Mouse (Mus musculus): Measurements from ENCODE around the gene Hist1h2af. TPM values are rescaled to one million over a fixed set of nuclear protein-coding genes. Genes with fewer than 3 reads are reported as not detected.
"Not testable (repeated sequence)": the region's sequence is repeated elsewhere in the genome, so short reads cannot be mapped to it uniquely, and the experiment has no call there.

Gene Hist1h2af
- total and polyA plus RNA-seq, 2 experiments from 2014 or later = 2.6 to 369 TPM

DNA sequence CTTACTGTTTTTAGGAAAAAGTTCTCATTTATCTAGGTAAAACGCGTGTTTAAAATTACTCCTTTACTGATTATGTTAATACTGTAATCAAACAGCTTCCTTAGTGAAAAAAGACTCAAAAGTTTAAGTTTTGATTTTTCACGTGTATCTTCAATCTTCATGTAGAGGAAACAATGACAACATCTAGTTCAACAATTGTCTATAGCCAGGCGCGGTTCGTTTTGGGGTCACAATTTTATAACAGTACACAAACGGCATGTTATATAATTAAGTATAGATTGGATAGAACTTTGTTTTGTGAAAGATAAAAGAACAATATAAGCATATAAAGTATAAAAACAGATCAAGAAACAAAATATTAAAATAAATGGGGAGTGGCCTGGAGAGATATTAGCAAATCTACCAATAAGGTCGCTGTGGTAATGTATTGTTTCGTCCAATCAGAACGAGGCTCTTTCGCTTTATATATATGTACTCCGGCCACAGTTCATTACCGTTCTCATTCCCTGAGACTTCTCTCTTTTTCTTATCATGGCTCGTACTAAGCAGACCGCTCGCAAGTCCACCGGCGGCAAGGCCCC, 41.7 kb downstream of the Hist1h2af start, which contains the start of gene Hist1h3d:
TSS of gene Hist1h3d (plus strand) at position 493 of the 581 bp plus-strand sequence.
- 2% methylated on average over 18 of the region's 18 CpGs for WGBS
- Histone ChIP-seq H3K27me3 (ENCODE audit: control insufficient read depth, insufficient read depth, low read length) (no peaks in the 10 kb centered on the region), H3K36me3 (replicated peaks; ENCODE audit: control insufficient read depth, insufficient read depth, low read length) (no peaks in the 10 kb centered on the region), H3K4me3 (ENCODE audit: low read depth, low read length) (peak within 1 kb of the TSS; percentile 37), H3K27ac (ENCODE audit: low read depth) (peak within 1 kb of the TSS; percentile 71), H3K4me2 (ENCODE audit: low read depth, low read length) (peak within 1 kb of the TSS; percentile 53), H3K9ac (replicated peaks; ENCODE audit: low read depth, low read length) (peak within 1 kb of the TSS; percentile 53), H3K4me1 (ENCODE audit: control insufficient read depth, insufficient read depth) (peaks cover 16% of the 10 kb centered on the region; the same call in 1 of the 2 replicates), H3K9me3 (replicated peaks; ENCODE audit: control insufficient read depth, low read length) (no peaks in the 10 kb centered on the region)
- TF ChIP-seq CTCF (IDR thresholded peaks at IDR 0.05; ENCODE audit: low read depth) (no peak), EP300 (IDR thresholded peaks at IDR 0.05; ENCODE audit: low read depth) (no peak)
- peak; percentile 45; the same call in 1 of the 2 replicates for ATAC-seq (ENCODE audit: insufficient read depth, low read depth)
- DNase-seq (ENCODE audit: low spot score) = peak; percentile 90

GRCm38 (mm10) chr13:23575864-23576313, 42.2 kb downstream of the Hist1h2af start:
- H3K4me3 ChIP-seq (ENCODE audit: low read depth, low read length) = peak overlapping the region; percentile 37
- H3K9me3 ChIP-seq (replicated peaks; ENCODE audit: control insufficient read depth, low read length); H3K27me3 ChIP-seq (ENCODE audit: control insufficient read depth, insufficient read depth, low read length); ATAC-seq (ENCODE audit: insufficient read depth, low read depth); DNase-seq (ENCODE audit: low spot score); H3K36me3 ChIP-seq (replicated peaks; ENCODE audit: control insufficient read depth, insufficient read depth, low read length): not testable (repeated sequence)
- H3K9ac ChIP-seq (replicated peaks; ENCODE audit: low read depth, low read length) = peak overlapping the region; percentile 53
- H3K4me1 ChIP-seq (ENCODE audit: control insufficient read depth, insufficient read depth) = peaks cover 16% of the 10 kb centered on the region; the same call in 1 of the 2 replicates
- 5% methylated on average over 10 of the region's 40 CpGs for WGBS
- peak overlapping the region; percentile 66 for H3K27ac ChIP-seq (ENCODE audit: low read depth)
- H3K4me2 ChIP-seq (ENCODE audit: low read depth, low read length) = peak overlapping the region; percentile 53

DNA sequence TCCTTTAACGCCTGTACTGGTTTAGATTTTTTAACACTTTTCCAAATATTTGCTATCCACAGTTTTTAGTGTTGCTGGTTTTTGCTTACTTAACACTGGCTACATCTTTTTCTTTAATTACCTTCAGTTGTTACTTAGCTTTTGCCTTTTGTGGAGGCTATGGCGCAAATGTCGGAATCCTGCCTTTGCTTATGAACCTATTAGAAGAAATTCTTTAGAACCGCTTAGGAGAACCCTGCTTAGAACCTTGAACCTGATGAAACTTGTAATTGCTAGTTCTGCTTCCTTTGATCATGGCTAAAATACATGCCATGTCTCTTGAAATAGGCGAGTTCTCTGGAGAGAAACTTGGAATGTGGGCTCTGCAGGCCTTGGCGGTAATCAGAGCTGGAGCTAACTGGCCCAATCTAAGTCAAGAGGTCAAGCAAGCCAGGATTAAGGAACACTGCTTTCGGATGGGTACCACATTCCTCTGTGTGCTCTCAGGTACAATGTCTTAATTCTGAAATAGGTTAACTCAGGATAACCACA, 42.7 kb downstream of the Hist1h2af start:
- Histone ChIP-seq H3K4me1 (ENCODE audit: control insufficient read depth, insufficient read depth) (peaks cover 16% of the 10 kb centered on the region; the same call in 1 of the 2 replicates), H3K27me3 (ENCODE audit: control insufficient read depth, insufficient read depth, low read length) (no peaks in the 10 kb centered on the region), H3K36me3 (replicated peaks; ENCODE audit: control insufficient read depth, insufficient read depth, low read length) (no peaks in the 10 kb centered on the region), H3K4me3 (ENCODE audit: low read depth, low read length) (peak overlapping the region; percentile 37), H3K27ac (ENCODE audit: low read depth) (peak overlapping the region; percentile 66), H3K4me2 (ENCODE audit: low read depth, low read length) (peak overlapping the region; percentile 53), H3K9me3 (replicated peaks; ENCODE audit: control insufficient read depth, low read length) (no peaks in the 10 kb centered on the region), H3K9ac (replicated peaks; ENCODE audit: low read depth, low read length) (peak overlapping the region; percentile 53)
- whole genome bisulfite sequencing = 46% methylated on average over 7 of the region's 7 CpGs
- no peak for TF ChIP-seq CTCF (IDR thresholded peaks at IDR 0.05; ENCODE audit: low read depth)
- TF ChIP-seq EP300 (IDR thresholded peaks at IDR 0.05; ENCODE audit: low read depth) = no peak
- no peak for ATAC-seq (ENCODE audit: insufficient read depth, low read depth)
- no peak for DNase-seq (ENCODE audit: low spot score)

- Histone ChIP-seq H3K36me3 (replicated peaks; ENCODE audit: control insufficient read depth, insufficient read depth, low read length) (no peaks in the 10 kb centered on the region), H3K9me3 (replicated peaks; ENCODE audit: control insufficient read depth, low read length) (no peaks in the 10 kb centered on the region), H3K4me3 (ENCODE audit: low read depth, low read length) (no peak overlapping the region), H3K4me2 (ENCODE audit: low read depth, low read length) (peak overlapping the region; percentile 53), H3K9ac (replicated peaks; ENCODE audit: low read depth, low read length) (peak overlapping the region; percentile 53; the same call in 1 of the 2 replicates), H3K27ac (ENCODE audit: low read depth) (peak overlapping the region; percentile 66; the same call in 1 of the 2 replicates), H3K27me3 (ENCODE audit: control insufficient read depth, insufficient read depth, low read length) (no peaks in the 10 kb centered on the region), H3K4me1 (ENCODE audit: control insufficient read depth, insufficient read depth) (0 out of 2 replicates have a peak, but pooled peaks cover 16% of the 10 kb centered on the region)
- ATAC-seq (ENCODE audit: insufficient read depth, low read depth) (no peak), DNase-seq (ENCODE audit: low spot score) (no peak)
- TF ChIP-seq EP300 (IDR thresholded peaks at IDR 0.05; ENCODE audit: low read depth) (no peak), CTCF (IDR thresholded peaks at IDR 0.05; ENCODE audit: low read depth) (no peak)
- WGBS = 59% methylated on average over 6 of the region's 6 CpGs
These were observed 43.4 kb downstream of the Hist1h2af start for GRCm38 (mm10) chr13:23576906-23577639.

GRCm38 (mm10) chr13:23577835-23578234, 44.1 kb downstream of the Hist1h2af start:
- DNase-seq (ENCODE audit: low spot score) (no peak), ATAC-seq (ENCODE audit: insufficient read depth, low read depth) (no peak)
- no peak overlapping the region for H3K9ac ChIP-seq (replicated peaks; ENCODE audit: low read depth, low read length)
- no peak overlapping the region for H3K4me2 ChIP-seq (ENCODE audit: low read depth, low read length)
- no peaks in the 10 kb centered on the region for H3K27me3 ChIP-seq (ENCODE audit: control insufficient read depth, insufficient read depth, low read length)
- 91% methylated on average over 1 of the region's 1 CpGs for WGBS
- H3K27ac ChIP-seq (ENCODE audit: low read depth) = no peak overlapping the region
- TF ChIP-seq EP300 (IDR thresholded peaks at IDR 0.05; ENCODE audit: low read depth) = no peak
- no peak for TF ChIP-seq CTCF (IDR thresholded peaks at IDR 0.05; ENCODE audit: low read depth)
- H3K36me3 ChIP-seq (replicated peaks; ENCODE audit: control insufficient read depth, insufficient read depth, low read length) = no peaks in the 10 kb centered on the region
- H3K9me3 ChIP-seq (replicated peaks; ENCODE audit: control insufficient read depth, low read length) = no peaks in the 10 kb centered on the region
- H3K4me1 ChIP-seq (ENCODE audit: control insufficient read depth, insufficient read depth) = peaks cover 17% of the 10 kb centered on the region; the same call in 1 of the 2 replicates
- no peak overlapping the region for H3K4me3 ChIP-seq (ENCODE audit: low read depth, low read length)

Data from heart, postnatal 0 days (tissue).